Mouse (Mus musculus) heart, adult 18-20 months (tissue): ENCODE results near the gene Dynlt1f. TPM values are rescaled to one million over a fixed set of nuclear protein-coding genes. Genes with fewer than 3 reads are reported as not detected.
"Not testable (repeated sequence)": the region's sequence is repeated elsewhere in the genome, so short reads cannot be mapped to it uniquely, and the experiment has no call there.

Experiments used
- DNase-seq, 2 experiments: peaks; one replicate each; pipeline ENCODE4 v3.0.0; 2021 to 2022; ENCODE audit warnings: mixed read lengths in 1 of 2
- total RNA-seq, 2 experiments: library from RNA; stranded (reverse); gene quantifications; 2 replicates each; pipeline ENCODE4 v1.2.3; 2021

Gene Dynlt1f
- total RNA-seq, 2 experiments from 2014 or later = 36.8 to 40.4 TPM

DNA sequence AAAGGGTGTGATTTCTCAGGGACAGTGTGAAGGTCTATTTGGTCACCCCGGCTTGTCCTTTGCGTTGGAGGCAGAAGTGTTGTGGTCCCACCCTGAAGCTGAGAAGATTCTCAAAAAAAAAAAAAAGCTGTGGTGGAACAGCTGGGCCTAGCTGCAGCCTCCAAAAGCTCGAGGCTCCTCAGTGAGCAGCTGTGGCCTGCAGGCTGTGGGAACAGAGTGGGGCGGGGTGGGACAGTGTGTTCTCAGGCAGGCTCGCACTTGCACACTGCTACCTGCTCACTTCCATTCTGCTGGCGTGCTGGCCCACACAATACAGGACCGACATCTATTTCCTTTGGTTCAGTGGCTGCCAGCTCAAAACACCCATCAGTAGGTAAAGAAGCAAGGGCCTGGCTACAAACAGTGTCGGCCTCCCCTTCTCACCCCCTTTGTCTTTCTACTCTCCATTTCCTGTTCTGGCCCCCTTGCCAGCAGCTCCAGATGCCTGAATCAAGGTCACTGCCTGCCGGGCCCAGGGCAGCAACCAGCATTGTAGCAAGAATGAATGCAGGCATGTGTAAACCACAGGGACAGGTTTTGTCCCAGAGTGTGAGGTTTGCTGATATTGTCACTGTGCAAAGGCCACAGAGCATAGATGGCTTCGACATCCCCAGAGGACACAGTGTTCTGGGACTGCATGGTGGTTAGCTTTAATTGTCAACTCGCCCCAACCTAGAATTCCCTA, 5.6 kb upstream of the Dynlt1f start:
- peak; percentile 67 to 81 for DNase-seq

DNA sequence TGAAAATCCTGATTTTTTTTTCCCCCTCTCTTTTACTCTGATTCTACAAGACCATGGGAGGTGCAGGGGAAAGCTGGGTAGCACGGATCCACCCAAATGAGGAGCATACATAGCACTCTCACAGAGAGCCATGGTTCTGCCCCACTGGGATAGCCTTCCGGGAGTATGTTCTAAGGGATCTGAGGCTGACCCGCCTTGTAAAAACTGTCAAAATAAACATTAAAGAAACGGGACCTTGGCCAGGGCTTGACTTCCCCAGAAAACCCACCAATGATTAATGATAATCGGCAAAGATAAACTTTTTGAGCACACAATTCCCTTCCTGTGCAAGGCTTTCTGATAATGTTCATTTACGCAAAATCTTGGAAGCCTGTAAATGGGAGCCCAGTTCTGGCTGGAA, 4.9 kb upstream of the Dynlt1f start:
- peak; percentile 29 to 67 for DNase-seq

DNA sequence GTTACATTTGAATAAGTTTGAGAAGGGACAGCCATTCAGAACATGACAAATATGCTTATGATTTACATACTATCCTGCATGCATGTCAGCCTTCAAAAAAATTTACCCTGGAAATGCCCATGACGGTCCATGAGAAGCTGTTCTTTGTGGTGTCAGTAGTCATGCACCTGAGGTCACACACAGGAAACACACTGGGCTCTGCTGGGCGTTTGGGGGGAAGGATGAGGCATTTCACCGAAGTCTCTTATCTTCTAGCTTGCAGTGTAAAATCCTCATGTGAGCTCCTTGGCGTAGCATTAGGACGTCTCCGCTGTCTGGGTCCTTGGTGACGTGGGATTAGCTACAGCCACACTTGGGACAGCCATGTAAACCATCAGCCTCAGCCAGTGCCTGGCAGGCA, 3.1 kb upstream of the Dynlt1f start, which contains the start of gene Sytl3:
Sytl3 (plus strand) TSS at position 293 of the 400 bp plus-strand sequence.
- DNase-seq = not testable (repeated sequence)

DNA sequence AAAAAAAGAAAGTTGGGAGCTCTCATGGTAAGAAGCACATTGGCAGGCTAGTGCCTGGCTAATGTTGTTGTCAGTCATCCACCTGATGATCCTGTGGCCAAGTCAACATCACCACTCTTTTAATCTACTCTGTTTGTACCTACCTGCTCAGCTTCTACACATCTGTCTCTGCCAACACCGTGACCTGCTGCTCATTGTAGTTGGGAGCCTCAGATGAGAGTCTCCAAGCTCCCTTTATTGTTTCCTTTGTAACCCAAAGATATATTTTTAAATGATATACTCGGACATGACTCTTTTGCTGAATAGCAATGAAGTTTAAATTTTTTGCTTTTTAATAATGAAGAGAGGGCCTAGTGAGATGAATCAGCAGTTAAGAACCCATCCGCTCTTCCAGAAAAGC, 771 bp upstream of the Dynlt1f start:
- DNase-seq = peak in 1 of 2 experiments; percentile 64

DNA sequence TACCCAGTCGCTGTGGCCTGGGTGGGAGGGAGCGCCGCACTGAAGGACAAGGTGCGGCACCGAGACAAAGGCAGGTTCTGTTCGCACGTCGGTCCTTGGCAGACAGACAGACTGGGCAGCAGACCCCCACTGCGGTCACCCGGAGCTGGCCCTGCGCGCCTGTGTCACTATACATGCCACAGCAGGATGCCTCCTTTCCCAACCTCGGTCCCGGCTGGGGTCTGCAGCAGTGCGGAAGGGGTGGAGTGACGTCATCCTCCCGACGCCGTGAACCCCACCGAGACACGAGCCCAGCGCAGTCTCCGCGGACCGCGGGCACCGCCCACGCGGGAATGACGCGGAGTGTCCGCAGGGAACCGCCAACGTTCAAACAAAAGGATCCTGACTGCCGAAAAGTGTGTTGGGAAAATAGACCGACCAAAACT, 601 bp downstream of the Dynlt1f start:
- peak; percentile 73 to 80 for DNase-seq

DNA sequence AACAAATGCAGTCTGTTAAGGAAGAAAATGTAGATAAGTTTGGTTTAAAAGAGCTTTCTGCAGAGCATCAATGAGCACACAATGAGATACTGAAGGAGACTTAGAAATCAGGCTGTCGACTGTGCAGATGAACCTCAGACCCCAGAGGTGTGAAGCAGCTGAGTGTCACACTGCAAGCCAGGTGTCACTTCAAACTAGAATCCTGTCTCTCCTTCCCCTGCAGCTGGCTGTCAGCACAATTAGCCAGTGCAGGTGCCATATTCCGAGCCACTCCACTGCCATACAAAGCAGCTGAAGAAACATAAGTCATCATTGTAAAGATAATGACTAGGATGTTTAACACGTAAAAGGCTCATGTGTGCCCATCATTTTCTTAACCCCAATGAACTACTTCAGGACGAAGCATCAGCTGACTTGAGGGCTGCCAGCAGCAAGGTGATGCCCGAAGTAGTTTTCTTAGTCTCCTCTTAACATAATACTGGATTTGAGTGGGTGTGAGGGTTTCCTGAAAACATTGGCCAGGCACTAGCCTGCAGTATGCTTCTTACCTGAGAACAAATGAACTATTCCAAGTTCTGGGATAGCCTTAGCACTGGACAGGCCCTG, 2.3 kb downstream of the Dynlt1f start:
- not testable (repeated sequence) for DNase-seq

DNA sequence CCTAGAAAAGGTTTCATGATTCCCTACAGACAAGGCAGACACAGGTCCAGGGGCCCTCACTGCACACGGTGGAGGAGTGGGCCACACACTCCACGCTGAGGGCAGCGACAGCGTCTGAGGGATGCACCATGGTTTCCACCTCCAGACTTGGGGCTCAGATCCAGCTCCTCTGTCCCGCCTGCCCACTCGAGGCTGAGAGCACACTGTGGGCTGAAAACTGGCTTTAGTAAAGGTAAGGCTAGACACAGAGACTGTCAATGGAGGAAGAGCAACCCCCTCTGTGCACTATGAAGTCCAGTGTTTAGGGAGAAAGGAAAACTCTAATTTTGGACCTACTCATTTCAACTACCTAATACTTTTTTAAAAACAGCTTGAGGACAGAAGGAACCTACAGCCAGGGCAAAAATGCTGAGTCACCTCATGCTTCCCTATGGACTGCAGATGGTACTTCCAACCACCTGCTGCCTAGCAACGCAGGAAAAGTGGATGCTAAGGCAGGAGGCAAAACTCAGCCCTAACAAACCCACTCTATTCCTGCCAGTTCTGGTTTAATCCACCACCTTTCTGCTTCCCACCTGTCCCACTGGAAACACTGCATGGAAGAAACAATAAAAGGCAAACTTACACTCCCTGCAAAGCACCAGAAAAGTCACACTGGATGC, 4.7 kb downstream of the Dynlt1f start:
- DNase-seq = not testable (repeated sequence)

DNA sequence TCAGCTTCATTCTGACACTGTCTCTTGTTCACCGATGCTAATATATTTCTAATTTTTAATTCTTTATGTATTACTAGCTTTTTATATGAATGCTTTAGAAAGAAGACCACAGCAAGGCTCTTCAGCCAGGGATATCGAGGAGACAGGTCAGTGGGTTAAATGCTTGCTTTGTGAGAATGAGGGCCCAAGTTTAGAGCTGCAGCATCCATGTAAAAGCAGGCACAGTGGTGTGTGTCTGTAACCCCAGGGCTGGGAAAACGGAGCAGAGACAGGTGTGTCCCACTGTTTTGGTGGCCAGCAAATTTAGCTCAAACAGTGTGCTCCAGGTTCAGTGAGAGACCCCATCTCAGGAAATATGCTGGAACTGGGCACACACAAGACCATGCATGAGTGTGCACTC, 8.2 kb downstream of the Dynlt1f start:
- DNase-seq = not testable (repeated sequence)

DNA sequence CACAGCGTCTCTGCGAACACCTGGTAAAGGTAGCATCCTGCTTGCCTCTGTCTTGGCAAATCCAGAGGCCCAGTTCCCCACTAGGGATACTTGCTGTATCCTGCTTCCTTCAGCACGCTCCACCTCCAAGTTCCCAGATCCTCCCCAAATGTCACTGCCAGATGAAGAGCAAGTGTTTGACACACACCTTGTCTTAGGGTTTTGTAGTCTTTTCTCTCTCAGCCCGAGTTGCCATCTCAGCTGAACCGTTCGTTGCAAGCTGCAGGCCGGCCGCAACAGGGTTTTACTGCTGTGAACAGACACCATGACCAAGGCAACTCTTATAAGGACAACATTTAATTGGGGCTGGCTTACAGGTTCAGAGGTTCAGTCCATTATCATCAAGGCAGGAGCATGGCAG, 8.9 kb downstream of the Dynlt1f start:
- DNase-seq = not testable (repeated sequence)

DNA sequence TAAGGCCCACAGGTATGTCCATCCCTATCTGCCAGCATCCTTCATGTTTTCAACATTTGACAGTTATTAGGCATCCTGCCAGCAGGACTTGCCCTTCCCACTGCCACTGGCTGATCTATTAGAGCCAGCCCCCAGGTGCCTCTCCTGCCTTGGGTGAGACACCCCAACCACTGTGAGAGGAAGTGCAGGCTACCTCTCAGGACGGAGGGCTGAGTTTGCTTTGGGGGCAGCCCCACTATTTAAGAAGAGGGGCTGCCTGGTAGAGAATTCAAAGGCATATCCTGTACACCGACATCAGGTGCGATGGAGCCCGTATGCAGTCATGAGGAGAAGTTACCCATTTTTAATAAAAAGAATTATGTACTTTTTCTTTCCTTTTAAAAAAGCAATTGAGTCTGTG, 10.0 kb downstream of the Dynlt1f start:
- DNase-seq = not testable (repeated sequence)

DNA sequence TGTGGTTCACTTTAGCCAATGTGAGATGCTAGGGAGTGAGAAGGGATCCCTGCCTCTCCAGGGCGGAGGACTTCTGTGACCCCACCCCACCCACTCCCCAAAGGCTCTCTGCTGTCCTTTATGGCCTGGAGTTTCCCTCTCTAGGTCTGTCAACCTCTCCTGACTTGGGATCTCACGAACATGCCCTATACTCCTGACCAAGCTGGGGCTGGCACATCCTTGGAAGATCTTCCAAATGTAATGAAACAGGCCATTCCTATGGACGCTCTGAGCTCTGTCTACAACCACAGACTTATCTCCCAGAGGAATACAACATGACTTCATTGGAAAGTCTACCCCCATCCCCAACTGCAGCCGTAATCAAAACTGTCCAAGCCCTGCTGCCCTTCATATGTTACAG, 11.0 kb downstream of the Dynlt1f start:
- not testable (repeated sequence) for DNase-seq

DNA sequence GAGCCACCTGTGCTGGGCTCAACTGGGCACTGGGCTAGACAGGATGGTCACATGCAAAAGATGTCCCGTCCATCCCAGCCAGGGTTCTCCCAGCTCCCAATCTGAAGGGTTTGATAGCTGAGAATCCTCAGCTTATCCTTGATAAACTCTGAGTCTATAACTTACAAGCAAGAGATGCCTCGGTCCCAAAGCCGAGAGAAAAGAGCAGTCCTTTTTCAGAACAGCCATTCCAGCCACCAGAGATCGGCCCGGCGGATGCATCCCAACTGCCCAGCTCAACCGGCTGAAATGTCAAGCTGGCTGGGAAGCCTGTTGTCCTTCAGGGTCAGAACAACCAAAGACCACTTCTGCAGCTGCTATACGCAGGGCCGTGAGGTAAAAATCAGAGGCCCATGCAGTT, 11.5 kb downstream of the Dynlt1f start:
- not testable (repeated sequence) for DNase-seq

DNA sequence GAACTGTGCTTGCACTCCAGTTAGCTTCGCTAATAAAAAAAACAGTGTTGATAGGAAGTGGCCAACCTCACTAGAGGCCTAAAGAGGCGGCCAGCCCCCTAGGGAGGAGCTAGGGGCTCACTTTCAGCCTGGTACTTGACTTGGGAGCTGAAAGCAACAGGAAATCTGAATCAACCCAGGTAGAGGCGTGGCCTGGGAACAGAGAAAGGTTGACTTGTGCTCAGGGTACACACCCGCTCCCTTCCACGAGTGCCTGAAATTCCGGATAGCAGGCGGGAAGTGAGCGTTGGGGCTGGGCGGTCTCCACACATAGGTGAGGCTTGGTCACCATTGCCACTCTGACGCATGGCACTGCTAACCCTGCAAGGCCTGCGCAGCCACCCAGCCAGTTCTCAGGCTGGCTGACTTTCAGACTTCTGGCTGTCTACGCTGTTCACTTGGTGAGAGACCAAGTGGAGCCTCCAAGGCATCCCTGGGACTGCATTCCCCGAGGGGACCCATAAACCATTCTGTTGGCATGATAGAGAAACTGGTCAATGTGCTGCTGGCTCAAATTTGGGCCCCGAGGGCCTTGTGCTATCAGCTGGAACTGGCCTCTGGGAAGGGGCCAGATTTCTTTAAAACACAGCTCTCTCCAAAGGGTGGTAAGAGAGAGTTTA, 14.8 kb downstream of the Dynlt1f start:
- DNase-seq = not testable (repeated sequence)

DNA sequence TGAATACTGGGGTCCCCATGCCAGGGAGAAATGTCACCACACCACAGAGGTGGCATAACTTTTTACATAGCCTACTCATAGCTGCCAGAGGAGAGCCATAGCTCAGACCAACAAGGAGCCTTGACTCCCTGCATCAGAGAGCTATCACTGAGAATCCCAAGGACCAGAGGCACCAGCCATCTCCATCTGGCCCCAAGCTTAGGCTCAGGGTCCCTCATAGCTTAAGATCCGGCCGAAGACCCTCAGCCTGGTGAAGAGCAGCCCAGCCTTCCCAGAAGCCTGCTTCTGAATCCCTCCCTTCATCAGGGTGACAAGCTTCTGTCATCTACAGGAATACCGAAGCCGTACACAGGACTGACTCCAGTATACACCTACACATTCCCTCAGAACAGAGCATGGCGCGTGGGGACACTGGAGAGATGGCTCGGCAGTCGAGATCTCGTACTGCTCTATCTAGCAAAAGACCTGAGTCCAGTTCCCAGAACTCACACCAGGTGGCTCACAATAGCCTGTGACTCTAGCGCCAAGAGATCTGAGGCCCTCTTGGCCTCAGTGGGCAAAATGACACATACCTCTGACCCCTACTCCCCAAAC, 15.6 kb downstream of the Dynlt1f start:
- DNase-seq = not testable (repeated sequence)

DNA sequence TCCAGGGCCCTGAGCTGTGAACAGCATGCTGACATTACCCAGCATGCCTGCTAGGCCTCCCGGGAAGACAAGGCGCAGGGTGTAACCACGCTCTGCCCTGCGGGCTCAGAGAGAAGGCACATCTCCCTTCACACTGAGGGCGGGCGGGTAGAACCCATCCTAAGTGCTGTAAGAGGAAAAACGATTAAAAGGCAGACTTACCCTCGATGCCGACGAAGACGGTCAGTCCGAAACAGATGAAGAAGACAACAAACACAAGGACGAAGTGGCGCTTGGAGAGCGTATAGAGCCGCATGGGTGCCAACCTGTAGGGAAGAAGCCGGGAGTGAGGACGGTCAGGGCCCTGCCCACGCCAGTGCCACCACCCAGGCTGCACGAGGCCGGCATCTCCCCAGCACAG, 16.2 kb downstream of the Dynlt1f start:
- DNase-seq = not testable (repeated sequence)

DNA sequence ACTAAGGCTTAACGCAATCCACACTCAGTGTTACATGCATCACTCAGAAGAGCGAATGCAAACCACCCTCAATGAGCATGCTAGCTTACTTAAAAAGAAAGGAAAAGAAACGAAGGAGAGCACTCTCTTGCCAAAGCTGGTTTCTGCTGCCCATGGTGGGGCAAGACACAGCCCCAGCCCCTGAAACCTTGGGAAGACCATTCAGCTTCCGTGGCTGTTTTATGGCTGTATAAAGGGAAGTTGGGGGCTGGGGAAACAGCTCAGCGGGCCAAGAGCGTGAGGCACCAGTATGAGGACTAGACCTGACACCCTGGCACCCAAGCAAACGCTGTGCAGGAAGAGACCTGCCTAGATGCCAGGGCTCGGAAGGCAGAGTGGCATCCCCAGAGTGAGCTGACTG, 17.3 kb downstream of the Dynlt1f start:
- DNase-seq = not testable (repeated sequence)

DNA sequence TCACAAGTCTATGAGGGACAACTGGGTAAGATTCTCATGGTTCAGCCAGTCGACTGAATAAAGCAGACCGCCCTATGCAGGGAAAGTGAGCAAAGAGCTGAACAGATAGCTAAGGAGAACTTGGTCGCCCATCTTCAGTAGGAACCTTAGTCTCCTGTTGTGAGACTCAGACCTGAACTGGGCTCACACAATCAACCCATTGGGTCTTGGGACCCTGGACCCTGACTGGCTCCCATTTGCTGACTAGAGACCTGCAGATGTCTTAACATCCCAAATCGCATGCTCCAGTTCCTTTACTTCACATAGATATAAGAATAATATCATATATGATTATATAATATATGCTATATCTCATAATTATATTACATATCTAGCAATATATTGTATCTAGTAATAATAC, 18.3 kb downstream of the Dynlt1f start:
- not testable (repeated sequence) for DNase-seq

DNA sequence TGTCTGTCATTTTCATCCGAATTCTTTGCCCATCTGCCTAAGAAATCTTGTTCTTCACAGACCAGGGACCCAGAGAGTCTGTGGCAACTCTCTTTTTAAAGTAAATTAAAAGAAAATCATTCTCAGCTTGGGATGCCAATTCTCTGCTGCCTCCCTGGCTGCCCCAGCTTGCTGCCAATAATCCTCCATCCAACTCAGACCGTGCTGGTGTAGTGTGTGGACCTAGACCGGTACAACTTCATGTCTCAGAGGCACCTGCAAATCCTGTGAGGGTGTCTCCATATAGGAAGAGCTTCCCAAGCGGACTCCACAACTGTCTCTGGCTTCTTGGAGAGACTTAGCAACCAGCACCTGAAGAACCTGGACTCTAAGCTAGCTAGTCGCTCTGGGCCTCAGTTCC, 18.8 kb downstream of the Dynlt1f start:
- no peak for DNase-seq

DNA sequence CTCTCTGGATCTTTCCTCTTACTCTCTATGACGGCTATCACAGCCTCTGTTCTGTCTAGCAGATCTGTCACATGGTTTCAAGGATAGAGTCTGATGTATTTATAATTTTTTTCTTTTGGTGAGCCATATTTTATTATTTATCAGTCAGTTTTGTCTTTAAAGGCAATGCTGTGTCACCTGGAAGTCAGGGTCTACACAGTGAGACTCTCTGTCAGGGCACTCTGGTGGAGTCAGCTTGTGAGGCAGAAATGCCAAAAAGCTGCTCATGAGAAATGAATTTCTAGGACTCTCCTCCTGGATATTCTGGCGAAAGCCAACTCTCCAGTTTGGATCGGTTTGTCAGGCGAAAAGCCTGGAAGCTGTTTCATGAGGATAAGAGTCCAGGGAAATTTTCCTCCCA, 19.9 kb downstream of the Dynlt1f start:
- not testable (repeated sequence) for DNase-seq

DNA sequence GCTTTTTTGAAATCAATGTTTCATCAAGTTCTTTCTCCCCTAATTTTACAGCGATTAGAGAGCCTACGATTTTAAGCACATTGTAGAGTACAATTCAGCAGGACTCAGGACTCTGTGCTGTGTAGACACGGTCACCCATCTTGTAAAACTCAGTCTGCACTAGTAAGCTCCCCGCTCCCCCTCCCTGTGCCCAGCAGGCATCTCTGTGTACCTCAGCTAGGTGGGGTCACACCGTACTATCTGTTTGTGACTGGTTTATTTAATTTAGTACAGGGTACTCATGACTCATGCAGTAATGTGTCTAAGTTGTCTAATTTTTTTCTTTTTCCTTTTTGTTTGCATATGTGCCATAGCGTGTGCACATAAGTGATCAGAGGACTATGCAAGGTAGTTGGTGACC, 22.9 kb downstream of the Dynlt1f start:
- not testable (repeated sequence) for DNase-seq

DNA sequence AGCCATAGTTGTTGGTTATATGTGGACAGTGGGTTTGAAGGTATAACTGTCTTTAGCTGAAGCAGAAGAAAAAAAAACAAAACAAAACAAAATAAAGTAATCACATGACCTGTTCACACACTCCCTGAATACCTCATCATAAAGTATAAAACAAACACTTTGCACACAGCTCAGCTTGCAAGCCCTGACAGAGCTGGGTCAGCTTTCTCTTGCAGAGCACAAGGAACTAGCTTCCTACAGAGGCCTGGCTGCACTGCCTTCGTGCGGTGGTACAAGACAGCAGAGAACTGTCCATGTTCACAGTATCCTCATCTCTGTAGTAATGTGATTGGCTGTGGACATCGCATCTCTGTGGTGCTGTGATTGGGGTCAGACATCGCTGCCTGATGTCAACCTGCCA, 25.3 kb downstream of the Dynlt1f start:
- DNase-seq = not testable (repeated sequence)

DNA sequence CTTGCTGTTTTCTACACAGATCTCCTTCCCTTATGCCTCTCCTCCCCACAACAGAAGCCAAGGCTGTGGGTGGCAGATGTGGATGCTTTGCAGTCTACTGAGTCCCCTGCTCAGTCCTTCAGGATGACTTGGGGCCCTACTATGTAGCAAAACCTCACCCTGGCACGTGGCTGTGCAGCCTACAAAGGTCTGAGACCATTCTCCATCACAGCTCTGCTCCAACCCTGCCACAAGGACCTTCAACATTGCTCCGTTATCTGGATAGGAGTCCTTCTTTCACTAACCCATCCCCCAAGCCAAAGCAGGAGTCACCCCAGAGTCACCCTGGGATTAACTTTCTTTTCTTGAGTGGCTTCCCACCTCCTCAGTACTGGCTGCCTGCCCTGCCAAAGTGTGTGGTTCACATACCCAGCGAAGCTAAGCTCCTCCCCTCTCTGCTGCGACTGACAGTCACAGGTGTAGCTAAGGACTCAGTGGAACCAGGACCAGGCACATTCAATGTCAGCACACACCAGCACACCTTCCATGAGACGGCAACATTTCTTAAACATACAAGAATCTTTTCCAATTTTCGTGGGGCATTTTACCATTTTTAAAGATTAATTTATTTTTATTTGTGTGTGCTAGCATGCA, 30.7 kb downstream of the Dynlt1f start:
- not testable (repeated sequence) for DNase-seq
